Mouse (Mus musculus): ENCODE data around the gene Rpusd3. TPM values are rescaled to one million over a fixed set of nuclear protein-coding genes. Genes with fewer than 3 reads are reported as not detected.
A peak's percentile ranks its signal among the peaks of the same experiment; 100 is the strongest.

Rpusd3 gene
- total and polyA plus RNA-seq, 3 experiments: 24.8 to 34.1 TPM; not detected in 1

DNA sequence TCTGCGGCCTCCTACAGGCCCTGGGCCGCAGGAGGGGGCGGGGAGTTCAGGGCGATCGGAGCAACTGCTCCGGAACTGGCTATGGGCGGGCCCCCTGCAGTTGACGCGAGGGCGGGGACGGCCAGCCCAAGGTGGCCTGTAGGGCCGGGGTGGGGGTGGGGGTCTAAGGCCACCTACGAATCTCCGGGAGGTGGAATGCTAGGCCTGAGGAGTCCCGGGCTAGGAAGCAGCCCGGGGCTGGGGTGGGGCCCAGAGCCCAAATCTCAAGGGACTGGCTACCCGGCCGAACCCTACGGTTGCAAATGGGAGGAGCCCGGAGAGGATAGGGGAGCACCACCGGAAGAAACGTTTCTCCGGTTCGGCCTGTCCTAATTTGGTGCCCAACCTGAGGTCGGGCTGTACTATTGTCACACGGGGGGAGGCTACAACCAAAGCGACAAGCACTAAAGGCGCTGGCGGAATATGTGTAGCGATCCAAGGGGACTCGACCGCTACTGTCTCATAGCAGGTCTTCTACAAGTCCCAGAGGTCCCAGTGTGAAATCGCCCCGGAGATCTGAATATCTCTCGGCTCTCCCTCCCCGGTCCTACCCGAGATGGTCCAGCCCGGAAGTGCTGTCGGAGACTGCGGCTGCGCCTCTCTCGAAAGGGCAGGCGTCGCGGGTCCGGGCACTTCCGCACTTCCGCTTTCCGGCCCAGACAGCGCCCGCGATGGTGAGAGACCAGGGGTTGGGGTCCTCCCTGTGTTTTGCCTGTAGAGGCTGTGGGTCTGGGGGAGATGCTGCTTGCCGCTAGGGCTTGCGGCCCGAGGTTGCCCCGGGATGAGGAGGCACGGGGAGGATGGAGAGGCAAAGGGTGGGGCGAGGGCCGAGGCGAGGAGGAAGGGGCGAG, 41.4 kb downstream of the Rpusd3 start, which contains the start of the genes Tada3 and Arpc4:
TSS of gene Tada3 (minus strand) at position 388 of the 890 bp plus-strand sequence.
TSS of gene Arpc4 (plus strand) at position 620 of the 890 bp plus-strand sequence.
- no peaks in the 10 kb centered on the region for H3K9me3 ChIP-seq (replicated peaks; ENCODE audit: insufficient read depth, low read length)
- H3K4me3 ChIP-seq (ENCODE audit: control insufficient read depth in 1 of 2, insufficient read depth in 1 of 2, low read depth in 2 of 2, low read length in 2 of 2): peak within 1 kb of the TSS; percentile 83 to 95
- peak within 1 kb of the TSS; percentile 92 for H3K9ac ChIP-seq (ENCODE audit: control insufficient read depth, low read depth, low read length, poor library complexity, severe bottlenecking)
- H3K36me3 ChIP-seq (ENCODE audit: control insufficient read depth in 1 of 2, insufficient read depth in 2 of 2, low read length in 2 of 2): peaks cover 11 to 20% of the 10 kb centered on the region in 2 experiments
- peaks cover 0 to 12% of the 10 kb centered on the region in 2 experiments; a peak in 2 of 4 replicates for H3K4me1 ChIP-seq (ENCODE audit: control insufficient read depth in 1 of 2, insufficient read depth in 2 of 2, low read length in 2 of 2)
- peak; percentile 97 for DNase-seq (ENCODE audit: low read depth, low spot score)
- peaks cover 33% of the 10 kb centered on the region for H3K79me2 ChIP-seq (ENCODE audit: control insufficient read depth, insufficient read depth, low read length, poor library complexity)
- H3K27me3 ChIP-seq (ENCODE audit: control insufficient read depth in 1 of 2, insufficient read depth in 2 of 2, low read length in 2 of 2): no peaks in the 10 kb centered on the region
- H3K27ac ChIP-seq (ENCODE audit: control insufficient read depth, low read depth, low read length): peak within 1 kb of the TSS; percentile 96
- TF ChIP-seq SMC3 (IDR thresholded peaks at IDR 0.05; ENCODE audit: low read depth, low read length) (no peak), POLR2AphosphoS2 (IDR thresholded peaks at IDR 0.05; ENCODE audit: low read length) (peak; percentile 80), RAD21 (IDR thresholded peaks at IDR 0.05; ENCODE audit: low read depth, low read length) (no peak), POLR2AphosphoS5 (IDR thresholded peaks at IDR 0.05; ENCODE audit: borderline replicate concordance, low read depth, low read length) (no peak), ZNF384 (IDR thresholded peaks at IDR 0.05; ENCODE audit: low read depth, low read length) (no peak), ETS1 (IDR thresholded peaks at IDR 0.05; ENCODE audit: low read depth, low read length) (no peak; the same call in 1 of the 2 replicates), CHD2 (IDR thresholded peaks at IDR 0.05; ENCODE audit: low read length) (no peak), MXI1 (IDR thresholded peaks at IDR 0.05; ENCODE audit: low read depth, low read length) (peak; percentile 68), NELFE (IDR thresholded peaks at IDR 0.05; ENCODE audit: low read depth, low read length) (peak; percentile 84), SIN3A (IDR thresholded peaks at IDR 0.05; ENCODE audit: low read length) (peak; percentile 89), HCFC1 (IDR thresholded peaks at IDR 0.05; ENCODE audit: low read depth, low read length) (peak; percentile 86), MAFK (IDR thresholded peaks at IDR 0.05; ENCODE audit: borderline replicate concordance, low read depth, low read length) (no peak), UBTF (IDR thresholded peaks at IDR 0.05; ENCODE audit: borderline replicate concordance, insufficient read depth, low read depth, low read length) (no peak), MYC (IDR thresholded peaks at IDR 0.05; ENCODE audit: low read depth, low read length) (0 out of 2 replicates have a peak, but pooled peaks have one; percentile 14), GATA1 (IDR thresholded peaks at IDR 0.05; ENCODE audit: low read depth, low read length) (peak; percentile 17; the same call in 1 of the 2 replicates), TCF12 (IDR thresholded peaks at IDR 0.05; ENCODE audit: low read depth, low read length) (peak; percentile 78), MAZ (IDR thresholded peaks at IDR 0.05; ENCODE audit: low read depth, low read length) (peak; percentile 63), CHD1 (IDR thresholded peaks at IDR 0.05; ENCODE audit: low read depth, low read length) (peak; percentile 100), ZKSCAN1 (IDR thresholded peaks at IDR 0.05; ENCODE audit: low read depth, low read length) (no peak), ELF1 (IDR thresholded peaks at IDR 0.05; ENCODE audit: low read depth, low read length) (peak; percentile 98), JUND (IDR thresholded peaks at IDR 0.05; ENCODE audit: low read depth, low read length) (no peak), GABPA (IDR thresholded peaks at IDR 0.05; ENCODE audit: low read depth, low read length) (no peak), EP300 (IDR thresholded peaks at IDR 0.05; ENCODE audit: low read depth in 1 of 2, low read length in 2 of 2) (peak in 1 of 2 experiments; percentile 25; a peak in 2 of 4 replicates), MEF2A (IDR thresholded peaks at IDR 0.05; ENCODE audit: extremely low read depth, insufficient replicate concordance, low read depth, low read length, poor library complexity, severe bottlenecking) (0 out of 2 replicates have a peak, but pooled peaks have one; percentile 42), TBP (IDR thresholded peaks at IDR 0.05; ENCODE audit: low read depth, low read length) (peak; percentile 63; the same call in 1 of the 2 replicates), KAT2A (conservative IDR thresholded peaks at IDR 0.05; ENCODE audit: low read depth, low read length) (no peak; the same call in none of the 2 replicates), RCOR1 (IDR thresholded peaks at IDR 0.05; ENCODE audit: low read depth, low read length) (no peak), POLR2A (IDR thresholded peaks at IDR 0.05; ENCODE audit: control insufficient read depth in 1 of 2, insufficient read depth in 1 of 2, low read depth in 1 of 2, low read length in 2 of 2, poor library complexity in 1 of 2) (peak; percentile 74 to 77), ZC3H11A (IDR thresholded peaks at IDR 0.05; ENCODE audit: low read depth, low read length) (no peak), MAX (IDR thresholded peaks at IDR 0.05; ENCODE audit: low read length) (no peak), ZMIZ1 (IDR thresholded peaks at IDR 0.05; ENCODE audit: low read depth, low read length) (no peak; the same call in none of the 2 replicates), BHLHE40 (IDR thresholded peaks at IDR 0.05; ENCODE audit: borderline replicate concordance, low read depth, low read length) (no peak), TAL1 (IDR thresholded peaks at IDR 0.05; ENCODE audit: low read length) (no peak), E2F4 (IDR thresholded peaks at IDR 0.05; ENCODE audit: borderline replicate concordance, low read depth, low read length) (no peak), USF1 (IDR thresholded peaks at IDR 0.05; ENCODE audit: low read depth, low read length) (0 out of 2 replicates have a peak, but pooled peaks have one; percentile 5)

Measured in MEL (cell line).